Mouse (Mus musculus): ENCODE data around the gene Slc31a2.

Gene Slc31a2

DNA sequence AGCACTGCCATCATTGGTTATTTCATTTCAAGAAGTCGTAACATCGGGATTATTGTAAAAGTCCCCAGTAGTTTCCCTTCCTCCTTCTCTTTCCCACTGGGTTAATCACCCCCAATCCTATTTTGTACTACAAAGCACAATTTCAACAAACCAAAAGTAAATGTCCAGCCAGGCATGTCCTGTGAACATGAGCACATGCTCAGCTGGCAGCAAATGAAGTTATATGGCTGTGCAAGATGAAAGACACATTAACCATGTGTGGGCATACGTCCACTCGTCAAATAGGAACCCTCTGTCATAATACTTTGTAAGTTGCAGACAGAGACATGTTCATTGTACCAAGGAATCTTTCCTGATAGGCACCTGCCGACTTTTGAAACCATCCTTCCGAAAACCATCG, 20.6 kb downstream of the Slc31a2 start:
- DNase-seq = no peak

DNA sequence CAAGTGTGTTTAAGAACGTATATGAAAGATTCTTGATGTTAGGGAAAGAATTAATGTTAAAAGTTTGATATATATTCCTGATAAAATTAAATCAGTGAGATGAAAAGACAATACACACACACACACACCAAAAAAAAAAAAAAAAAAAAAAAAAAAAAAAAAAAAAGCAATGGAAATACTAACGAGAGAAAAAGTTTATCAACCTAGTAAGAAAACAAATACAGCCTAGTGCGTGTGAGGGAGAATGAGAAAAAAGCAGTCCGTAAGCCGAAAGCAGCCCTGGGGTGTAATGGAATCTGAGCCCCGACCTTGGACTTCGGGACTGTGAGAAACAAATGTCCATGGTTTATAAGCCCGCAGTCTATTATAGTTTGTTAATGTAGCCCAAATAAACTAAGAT, 23.2 kb downstream of the Slc31a2 start:
- DNase-seq = no peak

DNA sequence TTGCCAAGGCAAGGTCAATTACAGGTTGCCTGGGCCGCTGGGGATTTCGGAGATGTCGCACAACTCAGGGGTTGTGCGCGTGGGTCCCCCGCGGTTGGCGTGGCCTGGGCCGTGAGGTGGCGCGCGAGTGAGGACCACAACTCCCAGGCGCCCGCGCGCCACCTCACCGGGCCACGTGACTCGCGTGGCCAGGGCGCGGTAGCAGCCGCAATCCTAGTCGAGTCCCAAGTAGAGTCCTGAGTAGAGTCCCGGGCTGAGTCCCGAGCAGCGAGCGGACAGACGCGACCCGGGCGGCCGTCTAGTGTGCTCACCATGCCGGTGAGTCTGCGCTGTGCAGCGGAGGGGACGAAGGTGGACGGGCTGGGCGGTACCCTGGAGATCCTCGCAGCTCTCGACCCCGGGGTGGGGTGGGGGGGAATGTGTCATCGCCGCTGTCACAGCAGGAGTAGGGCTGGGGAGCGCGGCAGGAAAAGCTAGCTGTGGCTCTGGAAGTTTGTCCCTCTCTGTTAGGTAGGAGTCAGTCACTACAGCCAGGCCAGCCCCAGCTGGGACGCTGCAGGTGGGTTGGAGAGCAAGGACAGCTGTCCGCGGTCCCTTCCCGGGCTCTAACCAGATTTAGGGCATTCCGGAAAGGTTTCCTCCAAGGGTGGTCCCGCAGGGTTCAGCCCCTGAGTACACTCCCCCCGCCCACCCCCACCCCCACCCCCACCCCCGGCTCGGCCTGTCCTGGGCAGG, 24.1 kb downstream of the Slc31a2 start:
- DNase-seq = peak; percentile 89

DNA sequence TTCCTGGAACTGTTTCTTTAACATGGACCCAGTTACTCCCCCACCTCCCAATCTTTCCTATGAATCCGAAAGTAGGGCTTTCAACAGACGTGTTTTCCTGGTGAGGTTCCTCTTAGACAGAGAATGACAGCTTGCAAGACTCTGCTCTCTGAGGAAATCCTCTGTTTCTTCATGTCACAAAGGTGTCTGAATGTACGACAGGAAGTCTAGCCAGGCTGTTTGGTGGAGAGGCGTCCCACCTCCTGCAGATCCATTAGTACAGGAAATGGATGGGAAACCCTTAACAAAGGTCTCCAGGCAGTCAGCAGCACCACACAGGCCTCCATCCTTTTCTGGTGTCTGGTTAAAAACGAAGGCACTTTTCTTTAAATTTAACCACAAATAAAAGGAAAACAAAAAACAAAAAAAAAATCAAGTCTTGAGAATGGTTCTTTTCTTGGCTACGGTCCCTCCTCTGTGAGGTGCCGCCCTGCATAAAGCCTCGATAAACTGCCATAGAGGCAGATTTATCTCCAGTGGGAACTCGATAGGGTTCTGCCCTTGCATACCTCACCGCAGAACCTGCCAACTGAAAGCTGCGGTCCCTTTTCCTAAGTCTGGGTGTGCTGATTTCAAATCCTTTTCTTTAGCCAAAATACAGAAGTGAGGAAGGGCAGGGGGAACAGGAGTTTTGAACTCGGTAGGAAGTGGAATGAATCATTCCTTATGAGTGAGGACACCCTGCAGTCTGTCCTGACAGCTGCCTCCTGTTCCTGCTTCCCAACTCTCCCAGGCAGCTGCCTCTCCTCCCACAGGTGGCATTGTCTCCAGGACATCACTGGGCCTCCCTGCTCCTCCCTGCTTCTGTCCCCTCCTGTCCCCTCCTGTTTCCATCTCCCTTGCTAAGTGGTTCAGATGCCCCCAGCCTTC, 24.9 kb downstream of the Slc31a2 start:
- DNase-seq = peak; percentile 50

DNA sequence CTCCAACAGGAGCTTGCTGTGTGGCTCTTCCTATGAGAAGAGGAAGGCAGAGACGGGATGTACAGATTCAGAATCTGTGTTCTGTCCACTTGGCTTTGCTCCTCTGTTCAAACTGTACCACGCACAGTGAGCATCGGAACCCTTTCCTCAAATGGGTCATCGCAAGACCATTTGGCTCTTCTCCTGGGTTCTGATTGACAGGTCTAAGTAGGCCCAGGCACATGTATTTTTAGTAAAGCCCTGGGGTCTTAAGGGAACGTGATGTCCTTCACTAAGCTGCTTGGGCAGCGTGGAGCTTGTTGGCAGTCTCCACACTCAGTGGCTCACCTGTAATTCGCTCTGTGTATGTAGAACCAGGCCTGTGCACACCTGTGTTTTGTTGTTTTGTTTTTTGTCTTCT, 26.9 kb downstream of the Slc31a2 start:
- DNase-seq = no peak

DNA sequence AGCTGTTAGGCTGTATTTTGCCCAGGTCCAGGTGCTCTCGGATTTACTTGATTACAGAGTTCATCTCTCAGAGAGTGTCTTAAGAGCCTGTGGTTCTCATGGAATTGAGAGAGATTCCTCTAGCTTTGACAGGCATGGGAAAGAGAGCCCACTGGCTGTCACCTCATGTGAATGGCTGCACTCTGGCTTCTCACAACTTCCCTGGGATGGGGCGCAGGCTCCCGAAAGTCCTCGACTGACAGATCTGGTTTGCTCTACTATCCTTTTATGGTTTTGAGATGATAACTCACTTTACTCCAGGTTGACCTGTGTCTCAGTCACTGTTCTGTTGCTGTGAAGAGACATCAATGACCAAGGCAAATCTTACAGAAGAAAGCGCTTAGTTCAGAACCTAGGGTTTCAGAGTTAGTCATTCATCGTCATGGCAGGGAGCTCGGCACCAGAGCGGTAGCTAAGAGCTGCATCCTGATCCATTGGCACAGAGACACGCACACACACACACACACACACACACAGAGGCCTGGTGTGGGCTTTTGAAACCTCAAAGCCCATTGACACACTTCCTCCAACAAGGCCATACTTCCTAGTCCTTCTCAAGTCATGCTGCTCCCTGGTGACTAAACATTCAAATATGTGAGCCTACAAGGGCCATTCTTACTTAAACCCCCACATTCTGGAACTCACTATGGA, 28.6 kb downstream of the Slc31a2 start:
- no peak for DNase-seq

DNA sequence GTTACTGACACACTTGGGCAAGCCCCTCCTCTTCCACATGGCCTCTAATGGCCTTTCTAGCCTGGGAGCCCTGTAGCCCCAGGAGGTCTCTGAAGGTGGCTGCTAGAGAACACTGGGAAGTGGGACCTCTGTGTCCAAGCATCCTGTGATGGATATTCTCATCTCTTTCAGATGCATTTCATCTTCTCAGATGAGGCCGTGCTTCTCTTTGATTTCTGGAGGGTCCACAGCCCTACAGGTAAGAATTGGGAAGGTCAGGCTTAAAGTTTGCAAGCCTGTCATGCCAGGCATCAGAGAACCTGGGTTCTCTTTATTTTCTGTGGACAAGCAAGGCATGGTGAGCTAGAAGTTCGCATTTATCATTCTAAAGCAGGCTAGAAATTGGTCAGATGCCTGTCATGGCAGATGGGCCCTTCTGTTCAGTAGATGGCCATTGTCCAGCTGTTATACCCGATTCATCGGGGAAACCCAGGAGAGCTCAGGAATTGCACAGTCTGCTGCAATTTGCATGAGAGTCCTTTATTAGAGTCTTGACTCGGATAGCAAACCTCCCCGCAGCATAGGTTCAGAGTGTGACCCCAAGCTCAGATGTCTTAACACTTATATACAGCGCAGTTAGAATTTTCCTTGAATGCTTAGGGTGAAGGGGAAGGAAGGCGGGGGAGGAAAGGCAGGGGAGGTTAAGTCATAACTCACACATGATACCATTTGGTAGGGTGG, 30.3 kb downstream of the Slc31a2 start:
- DNase-seq = no peak

DNA sequence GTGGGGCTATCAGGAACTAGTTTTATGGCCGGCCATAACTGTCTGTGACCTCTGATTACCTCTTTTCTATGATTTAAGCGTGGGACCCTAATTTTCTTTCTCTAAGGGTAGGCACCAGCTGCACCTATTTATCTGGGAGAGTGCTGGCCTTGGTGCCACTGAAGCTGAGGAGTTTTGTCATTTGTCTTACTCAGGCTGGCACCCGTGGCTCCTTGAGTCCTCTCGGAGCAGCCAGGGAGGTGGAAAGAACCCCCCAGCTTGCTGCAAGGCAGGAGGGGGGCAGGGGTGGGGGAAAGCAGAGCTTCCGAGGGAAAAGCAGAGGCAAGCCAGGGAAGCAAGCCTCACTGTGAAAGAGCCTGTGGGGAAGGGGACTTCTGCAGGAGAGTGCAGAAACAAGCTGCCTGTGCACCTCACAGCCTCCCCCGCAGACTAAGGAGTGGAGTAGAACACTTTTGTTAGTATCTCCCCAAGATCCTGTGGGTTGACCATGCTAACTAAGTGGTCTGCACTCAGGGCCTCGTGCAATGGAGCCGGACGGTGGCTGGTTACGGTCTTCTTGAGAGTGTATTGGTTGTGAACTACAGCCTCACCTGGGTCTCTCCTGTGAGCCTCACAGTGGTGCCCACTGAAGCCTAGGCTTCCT, 31.0 kb downstream of the Slc31a2 start:
- DNase-seq = no peak

DNA sequence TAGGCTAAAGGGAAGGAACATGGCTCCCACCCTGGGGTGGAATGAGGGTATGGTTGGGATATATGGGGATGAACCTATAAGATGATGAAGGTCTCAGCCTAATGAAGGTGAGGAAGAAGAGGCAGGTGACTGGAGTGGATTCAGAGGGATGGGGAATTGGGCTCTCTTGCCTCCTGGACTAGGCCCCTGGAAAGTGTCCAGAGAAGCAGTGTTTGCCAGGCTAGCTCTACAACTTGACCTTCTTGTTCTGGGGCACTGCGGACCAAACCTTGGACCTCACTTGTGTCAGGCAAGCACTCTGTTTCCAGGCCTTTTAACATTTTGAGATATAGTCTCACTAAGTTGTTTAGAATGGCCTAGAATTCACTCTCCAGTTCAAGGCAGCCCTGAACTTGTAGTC, 32.4 kb downstream of the Slc31a2 start:
- DNase-seq = no peak

DNA sequence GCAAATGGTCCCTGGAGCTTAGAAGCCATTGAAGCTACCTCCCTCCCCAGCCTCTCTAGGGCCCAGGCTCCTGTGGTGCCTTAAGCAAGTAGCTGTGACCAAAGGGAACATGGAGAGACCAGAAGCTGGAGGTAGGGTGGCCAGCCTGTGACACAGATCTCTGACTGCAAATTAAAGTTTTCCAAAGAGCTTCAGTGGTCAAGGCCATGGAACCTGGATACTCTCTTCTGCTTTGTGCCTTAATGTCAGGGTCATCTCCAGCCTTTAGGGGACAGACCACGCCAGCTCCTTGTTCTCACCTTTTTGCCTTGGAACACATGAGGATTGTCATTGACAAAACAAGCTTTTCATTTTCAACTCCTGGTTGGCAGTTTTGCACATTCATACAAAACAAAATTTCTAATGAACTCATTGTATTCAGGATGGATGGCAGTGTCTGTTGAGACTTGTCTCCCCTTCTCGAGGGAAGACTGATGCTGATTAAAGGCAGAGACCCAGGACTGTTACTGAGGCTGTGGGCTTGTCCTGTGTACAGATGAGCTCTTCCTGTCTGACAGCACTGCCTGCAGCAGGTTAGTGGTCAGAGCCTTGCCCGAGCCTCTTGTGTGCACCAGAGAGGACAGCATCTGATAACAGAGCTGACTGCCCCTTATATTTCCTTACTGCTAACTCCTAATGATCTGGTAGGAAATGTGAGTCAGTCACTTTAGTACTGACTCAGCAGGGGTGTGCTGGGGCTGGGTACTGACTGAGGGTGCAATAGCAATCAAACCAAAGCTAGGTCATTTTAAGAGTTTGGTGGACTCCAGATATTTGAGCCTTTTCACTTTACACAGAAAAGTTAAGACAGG, 35.1 kb downstream of the Slc31a2 start:
- no peak for DNase-seq

DNA sequence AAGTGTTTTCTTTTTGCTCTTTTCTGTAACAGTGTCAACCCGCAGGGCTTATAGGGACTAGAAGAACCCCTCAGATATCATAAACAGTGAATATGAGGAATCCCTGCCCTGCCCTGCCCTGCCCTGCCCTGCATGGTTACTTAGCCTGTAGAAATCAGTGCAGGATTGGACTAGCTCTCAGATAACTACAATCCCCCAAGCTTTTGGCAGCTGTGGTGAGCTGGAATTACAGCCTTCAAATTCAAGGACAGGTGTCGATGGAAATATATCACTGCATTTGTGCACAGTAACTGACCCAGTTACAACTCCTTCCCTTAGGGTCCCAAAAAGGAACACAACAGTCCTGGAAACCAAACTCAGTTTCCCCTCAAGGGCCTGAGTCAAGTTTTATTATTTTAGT, 37.6 kb downstream of the Slc31a2 start:
- DNase-seq = no peak

DNA sequence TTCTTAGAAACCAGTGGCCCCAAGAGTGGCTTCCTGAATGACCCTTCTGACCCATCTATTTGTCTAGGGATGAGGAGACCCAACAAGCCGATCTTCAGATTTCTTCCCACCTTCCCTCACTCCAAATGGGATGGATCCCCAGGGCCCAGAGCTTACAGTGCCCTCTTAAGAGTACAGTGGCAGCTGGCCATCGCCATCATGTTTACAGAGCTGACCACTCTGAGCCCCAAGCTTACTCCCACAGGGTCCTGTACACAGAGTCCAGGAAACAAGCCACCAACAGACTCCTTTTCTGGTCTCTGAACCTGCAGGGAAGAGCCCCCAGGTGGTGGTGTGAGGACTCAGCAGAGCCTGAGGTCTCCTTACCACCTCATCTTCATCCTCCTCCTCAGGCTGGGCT, 40.4 kb downstream of the Slc31a2 start:
- DNase-seq = no peak

DNA sequence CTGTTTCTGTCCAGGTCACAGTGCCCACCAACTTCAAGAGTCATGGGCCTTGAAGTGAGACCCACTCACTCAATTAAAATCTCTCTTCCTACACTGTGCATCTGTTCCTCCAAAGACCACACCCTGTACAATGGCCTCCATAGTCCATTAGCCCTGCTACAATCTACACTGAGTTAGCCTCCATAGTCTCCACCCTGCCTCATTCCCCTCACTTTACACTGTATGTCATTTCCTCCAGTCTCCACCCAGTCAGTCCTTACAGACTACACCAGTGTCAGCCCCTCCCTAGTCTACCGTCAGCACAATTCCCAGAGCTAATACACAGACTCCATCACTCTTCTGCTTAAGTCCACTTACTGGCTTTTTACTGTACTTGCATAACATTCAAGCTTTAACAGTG, 40.9 kb downstream of the Slc31a2 start:
- DNase-seq = no peak

DNA sequence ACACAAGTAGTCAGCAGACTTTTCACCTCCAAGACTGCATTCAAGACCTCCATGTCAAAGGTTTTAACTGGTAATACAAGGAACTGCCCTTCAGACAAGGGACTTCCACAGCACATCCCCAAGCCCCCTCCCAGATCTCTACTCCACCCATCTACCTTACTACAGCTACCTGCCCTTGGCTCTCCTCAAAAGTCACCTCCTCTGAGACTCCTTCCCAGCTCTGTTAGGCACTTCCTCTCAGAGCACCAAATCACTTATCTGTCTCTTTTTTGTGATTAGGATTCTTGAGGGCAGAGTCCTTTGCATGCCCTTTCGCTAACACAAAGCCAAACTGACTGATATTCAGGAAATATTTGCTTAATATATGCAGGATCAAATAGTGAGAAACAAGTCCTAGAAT, 43.9 kb downstream of the Slc31a2 start:
- no peak for DNase-seq

DNA sequence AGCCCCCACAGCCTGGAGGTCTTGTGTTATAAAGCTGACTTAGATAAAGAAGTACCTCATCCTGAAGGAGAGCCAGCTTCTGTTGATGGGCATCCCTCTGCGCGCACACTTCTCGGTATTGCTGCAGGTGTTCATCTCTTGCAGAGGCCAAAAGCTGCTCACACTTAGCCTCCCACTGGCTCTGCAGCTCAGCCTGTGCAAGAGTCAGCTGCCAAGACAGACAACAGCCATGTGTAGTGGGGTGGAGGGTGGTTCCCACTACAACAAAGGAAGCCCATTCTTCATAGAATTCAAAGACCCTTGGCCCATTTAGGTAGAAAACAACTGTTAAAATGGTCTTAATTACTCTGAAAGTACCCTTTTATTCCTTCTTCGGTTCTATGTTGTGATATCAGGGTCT, 44.5 kb downstream of the Slc31a2 start:
- no peak for DNase-seq

DNA sequence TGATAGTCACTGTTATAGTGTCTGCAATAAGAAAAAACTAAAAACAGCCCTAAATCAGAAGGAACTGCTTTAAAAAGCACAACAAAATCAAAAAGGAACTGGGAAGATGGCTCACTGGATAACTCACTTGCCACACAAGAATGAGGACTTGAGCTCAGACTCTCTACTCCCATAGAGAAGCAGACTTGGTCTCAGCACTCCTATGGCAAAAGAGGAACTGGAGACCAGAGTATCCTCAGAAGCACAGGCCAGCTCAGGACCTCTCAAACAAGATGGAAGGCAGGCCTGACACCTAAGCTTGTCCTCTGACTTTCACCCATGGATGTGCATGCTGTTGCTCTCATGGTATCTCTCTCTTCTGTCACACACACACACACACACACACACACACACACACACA, 46.0 kb downstream of the Slc31a2 start:
- DNase-seq = no peak

DNA sequence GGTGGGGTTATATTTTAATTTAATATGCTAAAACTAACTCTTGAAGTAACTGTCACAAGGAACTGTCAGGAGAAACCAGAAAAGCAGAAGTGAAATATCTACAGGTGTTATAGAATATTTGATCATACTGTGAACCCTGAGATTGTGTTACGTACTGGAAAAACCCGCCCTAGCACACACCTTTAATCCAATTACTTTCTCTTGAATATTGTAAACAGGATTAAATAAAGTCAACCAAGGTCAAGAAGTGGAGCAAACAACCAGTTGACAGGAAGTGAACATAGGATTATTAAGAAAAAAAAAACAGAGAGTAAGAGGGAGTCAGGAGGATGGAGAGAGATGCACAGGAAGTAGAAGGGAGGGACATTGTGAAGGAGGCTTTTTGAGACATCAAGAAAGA, 50.5 kb downstream of the Slc31a2 start:
- DNase-seq = no peak

DNA sequence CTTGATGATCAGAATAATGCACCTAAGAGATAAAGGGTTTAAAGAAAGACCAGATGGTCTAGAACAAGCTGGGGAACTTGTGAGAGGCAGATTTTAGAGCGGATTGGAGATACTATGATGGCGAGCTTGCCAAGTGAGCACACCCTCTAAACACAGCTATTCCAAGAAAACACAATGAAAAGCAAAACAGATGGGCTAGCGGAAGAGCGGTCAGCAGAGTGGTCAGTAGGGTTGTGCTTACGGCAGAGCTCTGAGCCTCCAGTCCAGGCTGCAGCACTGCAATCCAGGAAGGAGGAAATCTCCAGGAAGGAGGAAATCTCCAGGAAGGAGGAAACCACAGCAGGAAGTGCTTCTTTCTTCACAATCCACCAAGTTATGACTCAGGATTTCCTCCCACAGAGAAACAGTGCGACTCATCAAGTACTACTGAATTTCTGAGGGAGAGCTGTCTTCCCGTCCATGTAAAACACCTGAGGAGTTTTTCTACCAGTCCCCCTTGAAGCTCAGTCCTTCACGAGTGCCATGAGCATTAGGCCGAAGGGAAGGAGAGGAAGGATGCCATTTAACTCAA, 51.4 kb downstream of the Slc31a2 start:
- no peak for DNase-seq

DNA sequence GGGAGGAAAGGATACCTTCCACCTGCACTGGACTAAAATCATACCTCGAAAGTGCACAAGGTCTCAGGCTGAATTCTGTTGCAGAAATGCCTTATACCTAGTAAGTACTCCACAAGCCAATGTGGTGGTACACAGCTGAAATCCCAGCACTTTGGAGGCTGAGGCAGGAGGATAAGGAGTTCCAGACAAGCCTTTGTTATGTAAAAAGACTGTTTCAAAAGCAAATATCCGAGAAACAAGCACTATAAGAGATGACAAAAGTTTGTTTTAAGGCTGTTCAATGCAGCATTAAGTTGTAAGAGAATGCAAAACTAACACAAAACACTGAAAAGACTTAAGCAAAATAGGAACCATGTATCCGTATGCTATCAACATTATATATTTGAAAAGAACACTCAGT, 52.2 kb downstream of the Slc31a2 start:
- DNase-seq = no peak

DNA sequence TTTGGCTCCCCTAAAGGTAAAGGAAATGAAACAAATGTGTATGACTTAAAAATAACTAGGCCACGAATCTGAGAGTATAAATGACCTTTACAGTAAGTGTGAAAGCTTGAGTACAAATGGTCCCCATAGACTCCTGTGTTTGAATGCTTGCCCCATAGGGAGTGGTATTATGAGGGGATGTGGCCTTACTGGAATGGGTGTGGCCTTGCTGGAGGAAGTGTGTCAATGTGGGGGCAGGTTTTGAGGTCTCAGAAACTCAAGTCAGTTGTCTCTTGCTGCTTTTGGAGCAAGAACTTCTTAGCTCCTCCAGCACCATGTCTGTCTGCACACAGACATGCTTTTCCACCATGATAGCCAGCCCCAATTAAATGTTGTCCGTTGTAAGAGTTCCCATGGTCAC, 54.1 kb downstream of the Slc31a2 start:
- no peak for DNase-seq

DNA sequence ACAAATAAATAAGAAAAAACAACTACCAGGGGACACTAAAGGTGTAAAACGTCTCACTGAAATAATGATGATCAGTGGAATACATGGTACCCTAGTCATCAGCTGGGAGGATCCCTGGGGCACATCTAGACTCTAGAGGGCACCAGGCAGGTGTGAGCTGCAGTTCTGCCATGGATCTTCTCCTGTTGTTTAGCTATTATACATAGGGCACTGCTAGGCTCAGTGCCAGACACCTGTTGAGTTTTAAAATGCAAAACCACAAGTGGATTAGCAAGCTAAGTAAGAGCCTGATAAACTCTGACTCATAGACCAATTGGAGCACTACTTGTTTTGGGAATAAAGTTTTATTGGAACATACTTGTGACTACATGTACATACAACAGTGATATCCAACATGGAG, 55.9 kb downstream of the Slc31a2 start:
- no peak for DNase-seq

Data from kidney, postnatal 14 days (tissue).